Mouse (Mus musculus): ENCODE data around the gene Paqr5. TPM values are rescaled to one million over a fixed set of nuclear protein-coding genes. Genes with fewer than 3 reads are reported as not detected.

Paqr5 gene
- polyA plus RNA-seq, 1 experiment from 2014 or later: 0.27 TPM

DNA sequence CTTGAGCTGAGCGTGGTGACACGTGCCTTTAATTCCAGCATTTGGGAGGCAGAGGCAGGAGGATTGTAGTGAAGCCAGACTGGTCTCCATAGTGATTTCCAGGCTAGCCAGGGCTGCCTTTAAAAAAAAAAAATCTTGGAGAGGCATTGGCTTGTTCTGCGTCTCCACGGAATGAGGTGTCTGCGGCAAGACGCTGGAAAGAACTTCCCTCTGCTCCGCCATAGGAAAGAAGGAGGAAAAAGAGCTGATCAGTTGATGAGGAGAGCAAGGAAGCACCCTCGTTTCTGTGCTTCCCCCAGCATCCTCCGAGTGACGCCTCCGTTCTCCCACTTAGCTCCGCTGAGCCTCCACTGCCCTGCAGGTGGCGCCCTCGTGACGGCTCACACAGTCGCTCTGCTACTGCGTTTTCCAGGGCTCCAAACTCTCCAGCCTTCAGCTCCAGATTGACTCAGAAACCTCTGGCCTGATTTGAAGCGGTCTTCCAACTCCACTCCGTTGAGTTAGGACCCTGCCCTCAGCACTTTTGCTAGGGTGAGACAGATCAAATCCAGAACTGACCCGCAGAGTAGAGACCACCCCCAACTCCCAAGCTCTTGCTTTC, 13.5 kb upstream of the Paqr5 start:
- Histone ChIP-seq H3K27ac (ENCODE audit: low read depth, low read length) (no peak overlapping the region), H3K4me2 (ENCODE audit: low read depth) (peak overlapping the region; percentile 29), H3K4me1 (ENCODE audit: control insufficient read depth, insufficient read depth, low read length) (no peaks in the 10 kb centered on the region), H3K27me3 (ENCODE audit: control insufficient read depth, insufficient read depth, low read length) (no peaks in the 10 kb centered on the region), H3K4me3 (ENCODE audit: low read depth, low read length) (peak overlapping the region; percentile 13; the same call in 1 of the 2 replicates), H3K36me3 (ENCODE audit: control insufficient read depth, insufficient read depth, low read length) (no peaks in the 10 kb centered on the region), H3K9me3 (ENCODE audit: control insufficient read depth, low read length) (no peaks in the 10 kb centered on the region), H3K9ac (ENCODE audit: low read length) (no peak overlapping the region)
- 5% methylated on average over 20 of the region's 20 CpGs for WGBS
- no peak for ATAC-seq (ENCODE audit: insufficient read depth, low FRiP score, low TSS enrichment)
- DNase-seq (ENCODE audit: low spot score): peak; percentile 90

DNA sequence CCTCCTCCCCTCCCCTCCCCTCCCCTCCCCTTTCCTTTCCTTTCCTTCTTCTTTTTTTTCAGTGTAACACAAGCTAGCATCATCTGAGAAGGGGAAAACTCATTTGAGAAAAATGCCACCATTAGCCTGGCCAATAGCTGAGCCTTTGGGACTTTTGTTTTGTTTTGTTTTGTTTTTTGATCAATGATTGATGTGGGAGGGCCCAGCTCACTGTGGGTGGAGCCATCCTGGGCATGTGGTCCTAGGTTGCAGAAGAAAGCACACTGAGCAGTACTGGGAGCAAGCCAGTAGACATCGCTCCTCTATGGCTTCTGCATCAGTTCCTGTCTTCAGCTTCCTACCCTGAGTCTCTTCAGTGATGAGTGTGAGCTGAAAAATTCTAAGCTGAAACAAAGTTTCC, 9.2 kb upstream of the Paqr5 start:
- Histone ChIP-seq H3K4me1 (ENCODE audit: control insufficient read depth, insufficient read depth, low read length) (no peaks in the 10 kb centered on the region), H3K27me3 (ENCODE audit: control insufficient read depth, insufficient read depth, low read length) (no peaks in the 10 kb centered on the region), H3K36me3 (ENCODE audit: control insufficient read depth, insufficient read depth, low read length) (no peaks in the 10 kb centered on the region), H3K9me3 (ENCODE audit: control insufficient read depth, low read length) (no peaks in the 10 kb centered on the region), H3K9ac (ENCODE audit: low read length) (no peak overlapping the region), H3K4me2 (ENCODE audit: low read depth) (no peak overlapping the region), H3K27ac (ENCODE audit: low read depth, low read length) (no peak overlapping the region), H3K4me3 (ENCODE audit: low read depth, low read length) (no peak overlapping the region)
- 76% methylated on average over 1 of the region's 1 CpGs for WGBS
- no peak for ATAC-seq (ENCODE audit: insufficient read depth, low FRiP score, low TSS enrichment)
- DNase-seq (ENCODE audit: low spot score): no peak

DNA sequence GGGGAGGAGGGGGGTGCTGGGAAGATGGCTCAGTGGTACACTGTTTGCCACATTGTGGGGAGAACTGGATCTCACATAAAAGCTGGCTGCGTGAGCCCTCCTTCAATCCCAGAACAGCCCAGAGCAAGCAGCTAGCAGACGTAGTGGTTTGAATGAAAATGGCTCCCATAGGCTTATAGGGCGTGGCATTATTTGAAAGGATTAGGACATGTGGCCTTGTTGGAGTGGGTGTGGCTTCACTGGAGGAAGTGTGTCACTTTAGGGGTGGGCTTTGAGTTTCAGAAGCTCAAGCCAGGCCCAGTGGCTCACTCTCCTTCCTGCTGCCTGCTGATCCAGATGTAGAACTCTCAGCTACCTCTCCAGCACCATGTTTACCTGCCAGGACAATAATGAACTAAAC, 5.5 kb upstream of the Paqr5 start:
- H3K9me3 ChIP-seq (ENCODE audit: control insufficient read depth, low read length): no peaks in the 10 kb centered on the region
- ATAC-seq (ENCODE audit: insufficient read depth, low FRiP score, low TSS enrichment): no peak
- no peak overlapping the region for H3K4me3 ChIP-seq (ENCODE audit: low read depth, low read length)
- H3K4me1 ChIP-seq (ENCODE audit: control insufficient read depth, insufficient read depth, low read length): no peaks in the 10 kb centered on the region
- H3K4me2 ChIP-seq (ENCODE audit: low read depth): no peak overlapping the region
- H3K27me3 ChIP-seq (ENCODE audit: control insufficient read depth, insufficient read depth, low read length): peaks cover 2% of the 10 kb centered on the region
- H3K27ac ChIP-seq (ENCODE audit: low read depth, low read length): no peak overlapping the region
- no peak overlapping the region for H3K9ac ChIP-seq (ENCODE audit: low read length)
- DNase-seq (ENCODE audit: low spot score): no peak
- WGBS: 88% methylated on average over 3 of the region's 3 CpGs
- H3K36me3 ChIP-seq (ENCODE audit: control insufficient read depth, insufficient read depth, low read length): no peaks in the 10 kb centered on the region

DNA sequence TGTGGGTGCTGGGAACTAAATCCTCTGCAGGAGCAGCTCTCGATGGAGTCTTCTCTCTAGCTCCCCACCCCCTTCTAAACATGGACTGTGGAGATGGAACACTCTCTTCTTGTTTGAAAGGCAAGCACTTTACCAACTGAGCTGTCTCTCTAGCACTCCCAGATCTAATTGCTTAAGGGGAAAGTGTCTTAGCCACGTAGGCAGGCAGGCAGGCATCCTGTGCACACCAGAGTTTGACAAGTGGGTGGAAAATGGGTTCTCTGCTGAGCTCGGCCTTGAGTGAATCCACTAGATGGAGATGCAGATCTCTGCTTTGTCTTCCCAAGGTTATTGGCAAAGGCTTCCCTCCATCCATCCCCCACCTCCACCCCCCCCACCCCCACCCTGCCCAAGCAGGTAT, 1.4 kb upstream of the Paqr5 start:
- Histone ChIP-seq H3K9ac (ENCODE audit: low read length) (no peak overlapping the region), H3K4me3 (ENCODE audit: low read depth, low read length) (no peak overlapping the region), H3K36me3 (ENCODE audit: control insufficient read depth, insufficient read depth, low read length) (no peaks in the 10 kb centered on the region), H3K4me2 (ENCODE audit: low read depth) (no peak overlapping the region), H3K27me3 (ENCODE audit: control insufficient read depth, insufficient read depth, low read length) (peaks cover 13% of the 10 kb centered on the region), H3K9me3 (ENCODE audit: control insufficient read depth, low read length) (no peaks in the 10 kb centered on the region), H3K4me1 (ENCODE audit: control insufficient read depth, insufficient read depth, low read length) (peaks cover 5% of the 10 kb centered on the region), H3K27ac (ENCODE audit: low read depth, low read length) (no peak overlapping the region)
- WGBS: 56% methylated on average over 3 of the region's 3 CpGs
- DNase-seq (ENCODE audit: low spot score): no peak
- ATAC-seq (ENCODE audit: insufficient read depth, low FRiP score, low TSS enrichment): no peak

DNA sequence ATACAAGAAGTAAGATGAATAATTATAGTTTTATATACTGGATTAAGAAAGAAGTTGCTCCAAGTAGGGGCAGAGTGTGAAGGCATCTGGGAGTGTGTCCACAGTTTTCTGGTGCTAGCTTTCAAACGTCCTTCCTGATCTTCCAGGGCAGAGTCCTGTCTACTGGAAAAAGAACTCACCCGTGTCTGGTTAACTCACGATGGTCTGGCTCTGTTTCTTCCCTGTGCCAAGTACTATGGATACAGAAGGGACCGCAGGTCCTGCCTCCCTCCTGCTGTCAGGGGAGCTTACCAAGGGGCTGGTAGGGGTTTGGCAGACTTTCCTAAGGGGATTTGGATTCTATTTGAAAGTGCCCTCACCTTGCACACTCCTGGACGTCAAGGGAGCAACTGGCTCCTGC, 1.6 kb downstream of the Paqr5 start:
- peaks cover 13% of the 10 kb centered on the region for H3K27me3 ChIP-seq (ENCODE audit: control insufficient read depth, insufficient read depth, low read length)
- H3K9ac ChIP-seq (ENCODE audit: low read length): no peak overlapping the region
- H3K4me2 ChIP-seq (ENCODE audit: low read depth): no peak overlapping the region
- H3K4me3 ChIP-seq (ENCODE audit: low read depth, low read length): no peak overlapping the region
- no peaks in the 10 kb centered on the region for H3K36me3 ChIP-seq (ENCODE audit: control insufficient read depth, insufficient read depth, low read length)
- no peak overlapping the region for H3K27ac ChIP-seq (ENCODE audit: low read depth, low read length)
- ATAC-seq (ENCODE audit: insufficient read depth, low FRiP score, low TSS enrichment) (no peak), DNase-seq (ENCODE audit: low spot score) (no peak)
- no peaks in the 10 kb centered on the region for H3K9me3 ChIP-seq (ENCODE audit: control insufficient read depth, low read length)
- WGBS: 54% methylated on average over 5 of the region's 5 CpGs
- peaks cover 5% of the 10 kb centered on the region for H3K4me1 ChIP-seq (ENCODE audit: control insufficient read depth, insufficient read depth, low read length)

DNA sequence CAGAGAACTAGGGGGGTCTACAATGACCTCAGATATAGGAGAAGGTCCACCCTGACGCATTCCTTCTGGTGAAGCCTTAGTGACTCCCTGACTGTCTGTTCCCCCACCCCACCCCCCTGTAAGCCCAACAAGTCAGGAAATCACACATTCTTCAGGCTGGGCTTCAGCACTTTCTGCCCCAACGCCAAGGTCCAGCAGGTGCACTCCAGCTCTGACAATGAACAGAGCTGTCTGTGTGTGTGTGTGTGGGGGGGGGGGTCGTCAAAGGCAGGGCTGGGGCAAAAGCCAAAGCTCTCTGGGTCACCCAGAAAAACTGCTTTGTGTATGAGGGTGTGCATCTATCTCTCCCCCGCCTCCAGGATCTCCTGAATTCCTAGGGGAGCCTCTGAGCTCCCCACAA, 2.8 kb downstream of the Paqr5 start:
- Histone ChIP-seq H3K4me3 (ENCODE audit: low read depth, low read length) (no peak overlapping the region), H3K36me3 (ENCODE audit: control insufficient read depth, insufficient read depth, low read length) (no peaks in the 10 kb centered on the region), H3K9me3 (ENCODE audit: control insufficient read depth, low read length) (no peaks in the 10 kb centered on the region), H3K27ac (ENCODE audit: low read depth, low read length) (no peak overlapping the region), H3K4me1 (ENCODE audit: control insufficient read depth, insufficient read depth, low read length) (peaks cover 5% of the 10 kb centered on the region), H3K27me3 (ENCODE audit: control insufficient read depth, insufficient read depth, low read length) (peaks cover 13% of the 10 kb centered on the region), H3K4me2 (ENCODE audit: low read depth) (no peak overlapping the region), H3K9ac (ENCODE audit: low read length) (no peak overlapping the region)
- ATAC-seq (ENCODE audit: insufficient read depth, low FRiP score, low TSS enrichment) (no peak), DNase-seq (ENCODE audit: low spot score) (no peak)
- WGBS: 69% methylated on average over 3 of the region's 4 CpGs

DNA sequence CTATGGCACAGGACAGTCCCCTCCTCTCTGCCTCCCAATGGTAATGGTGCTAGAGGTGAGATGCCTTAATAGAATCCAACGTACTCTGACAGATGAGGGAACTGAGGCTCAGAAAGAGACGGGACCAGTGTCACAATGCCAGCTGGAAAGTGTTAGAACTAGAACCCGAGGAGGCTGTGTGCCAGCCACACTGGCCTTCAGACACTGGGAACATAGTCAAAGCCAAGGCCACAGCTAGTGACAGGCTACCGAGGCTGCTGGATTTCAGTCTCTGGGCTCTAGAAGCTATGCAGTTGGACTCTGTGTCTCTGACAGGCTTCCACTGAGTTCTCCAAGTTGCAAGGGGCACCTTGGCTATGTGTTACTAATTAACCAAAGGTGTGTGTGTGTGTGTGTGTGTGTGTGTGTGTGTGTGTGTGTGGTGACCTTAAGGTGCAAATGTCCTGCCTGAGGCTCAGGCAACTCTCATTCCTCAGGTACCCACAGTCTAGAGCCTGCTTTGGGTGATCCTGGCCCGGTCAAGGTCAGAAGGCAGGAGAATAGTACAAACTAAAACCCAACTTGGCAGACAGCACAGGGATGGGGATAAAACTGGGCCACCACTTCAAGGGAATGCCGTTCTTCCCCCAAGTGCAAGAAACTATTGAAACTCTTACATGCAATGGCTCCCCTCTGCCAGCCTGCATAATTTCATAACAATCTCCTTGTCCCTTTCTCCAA, 3.5 kb downstream of the Paqr5 start:
- Histone ChIP-seq H3K9ac (ENCODE audit: low read length) (no peak overlapping the region), H3K27ac (ENCODE audit: low read depth, low read length) (no peak overlapping the region), H3K4me2 (ENCODE audit: low read depth) (no peak overlapping the region), H3K27me3 (ENCODE audit: control insufficient read depth, insufficient read depth, low read length) (peaks cover 13% of the 10 kb centered on the region), H3K9me3 (ENCODE audit: control insufficient read depth, low read length) (no peaks in the 10 kb centered on the region), H3K4me3 (ENCODE audit: low read depth, low read length) (no peak overlapping the region), H3K36me3 (ENCODE audit: control insufficient read depth, insufficient read depth, low read length) (no peaks in the 10 kb centered on the region), H3K4me1 (ENCODE audit: control insufficient read depth, insufficient read depth, low read length) (peaks cover 5% of the 10 kb centered on the region)
- 93% methylated on average over 6 of the region's 6 CpGs for WGBS
- DNase-seq (ENCODE audit: low spot score) (no peak), ATAC-seq (ENCODE audit: insufficient read depth, low FRiP score, low TSS enrichment) (no peak)

DNA sequence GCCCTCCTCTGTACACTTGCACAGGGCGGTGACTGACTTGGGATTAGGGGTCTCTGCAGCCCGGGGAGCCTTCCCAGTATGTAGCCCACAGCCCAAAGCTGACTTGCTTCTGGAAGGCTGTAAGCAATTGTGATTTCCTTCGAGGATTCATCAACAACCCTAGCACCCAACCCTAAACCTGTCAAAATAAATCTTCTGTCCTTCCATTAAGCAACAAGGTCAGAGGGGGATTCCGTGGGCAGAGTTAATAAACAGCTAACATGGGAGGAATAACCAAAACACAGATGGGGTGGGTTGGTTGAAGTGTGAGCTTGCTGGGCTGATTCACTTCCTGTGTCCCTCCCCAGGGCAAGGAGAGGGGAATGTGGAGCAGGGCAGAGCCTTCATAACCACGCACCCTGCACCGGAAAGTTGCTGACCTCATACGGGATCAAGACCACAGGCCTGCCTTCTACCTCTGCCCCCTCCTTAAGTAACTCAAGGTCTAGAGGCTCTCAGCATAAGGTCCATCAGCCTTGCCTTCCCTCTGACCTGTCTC, 5.0 kb downstream of the Paqr5 start:
- Histone ChIP-seq H3K4me3 (ENCODE audit: low read depth, low read length) (no peak overlapping the region), H3K4me2 (ENCODE audit: low read depth) (no peak overlapping the region), H3K27me3 (ENCODE audit: control insufficient read depth, insufficient read depth, low read length) (peaks cover 6% of the 10 kb centered on the region), H3K36me3 (ENCODE audit: control insufficient read depth, insufficient read depth, low read length) (no peaks in the 10 kb centered on the region), H3K27ac (ENCODE audit: low read depth, low read length) (no peak overlapping the region), H3K9ac (ENCODE audit: low read length) (no peak overlapping the region), H3K9me3 (ENCODE audit: control insufficient read depth, low read length) (no peaks in the 10 kb centered on the region), H3K4me1 (ENCODE audit: control insufficient read depth, insufficient read depth, low read length) (peaks cover 1% of the 10 kb centered on the region; the same call in 1 of the 2 replicates)
- ATAC-seq (ENCODE audit: insufficient read depth, low FRiP score, low TSS enrichment) (no peak), DNase-seq (ENCODE audit: low spot score) (no peak)
- WGBS: 41% methylated on average over 7 of the region's 7 CpGs

DNA sequence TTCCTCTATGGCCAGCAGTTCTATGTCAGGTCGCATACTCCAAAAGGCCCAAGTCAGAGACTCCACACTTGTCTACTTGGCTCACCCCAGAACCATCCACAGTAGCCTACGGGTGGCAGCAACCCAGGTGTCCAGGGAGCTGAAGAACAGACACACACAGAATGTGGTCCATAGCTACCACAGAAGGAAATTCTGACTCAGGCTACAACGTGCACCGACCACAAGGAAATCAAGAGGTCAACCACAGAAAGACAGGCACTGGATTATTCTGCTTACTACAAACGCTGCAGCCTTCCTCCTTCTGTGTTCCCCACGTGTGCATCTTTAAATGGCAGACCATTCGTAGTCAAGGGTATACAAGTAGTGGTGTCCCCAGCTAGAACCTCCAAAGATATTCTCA, 6.4 kb downstream of the Paqr5 start:
- Histone ChIP-seq H3K4me1 (ENCODE audit: control insufficient read depth, insufficient read depth, low read length) (no peaks in the 10 kb centered on the region), H3K27me3 (ENCODE audit: control insufficient read depth, insufficient read depth, low read length) (no peaks in the 10 kb centered on the region; the same call in 1 of the 2 replicates), H3K27ac (ENCODE audit: low read depth, low read length) (no peak overlapping the region), H3K4me2 (ENCODE audit: low read depth) (no peak overlapping the region), H3K36me3 (ENCODE audit: control insufficient read depth, insufficient read depth, low read length) (no peaks in the 10 kb centered on the region), H3K9ac (ENCODE audit: low read length) (no peak overlapping the region), H3K9me3 (ENCODE audit: control insufficient read depth, low read length) (no peaks in the 10 kb centered on the region), H3K4me3 (ENCODE audit: low read depth, low read length) (no peak overlapping the region)
- 89% methylated on average over 7 of the region's 7 CpGs for WGBS
- DNase-seq (ENCODE audit: low spot score) (no peak), ATAC-seq (ENCODE audit: insufficient read depth, low FRiP score, low TSS enrichment) (no peak)

All from neural tube, embryonic 11.5 days (tissue).